Mouse (Mus musculus): ENCODE results near the gene Bpi.

Bpi gene

DNA sequence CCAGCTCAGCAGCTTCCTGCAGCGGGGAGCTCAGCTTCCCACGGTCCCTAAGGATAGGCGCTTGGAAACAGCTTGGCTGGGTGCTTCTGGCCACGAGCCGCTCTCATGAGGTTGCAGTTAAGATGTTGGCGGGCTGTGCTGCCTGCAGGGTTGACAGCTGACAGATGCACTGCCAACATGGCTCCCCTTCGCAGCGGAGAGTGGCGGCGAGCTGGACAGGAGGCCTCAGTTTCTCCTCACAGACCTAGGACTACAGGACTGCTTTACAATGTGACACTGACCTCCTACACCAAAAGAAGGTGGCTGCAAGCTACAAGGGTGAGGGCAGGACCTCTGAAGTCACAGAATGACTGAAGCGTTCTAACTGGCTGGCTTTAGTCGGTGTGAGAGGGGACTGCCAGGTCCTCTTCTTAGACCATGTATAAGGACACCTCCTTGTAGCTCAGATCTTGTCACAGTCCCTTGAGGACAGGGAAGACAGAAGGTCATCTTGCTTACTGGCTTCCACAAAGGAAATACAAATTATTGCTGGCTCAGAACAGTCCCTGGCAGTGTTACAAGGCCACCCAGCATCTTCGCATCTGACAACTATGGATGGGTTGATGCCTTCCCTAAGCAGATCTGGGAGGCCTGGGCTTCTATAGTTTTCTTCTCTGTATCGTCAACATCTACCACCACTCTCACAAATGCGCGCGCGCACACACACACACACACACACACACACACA is 15.6 kb upstream of the Bpi start:
- DNase-seq: no peak

DNA sequence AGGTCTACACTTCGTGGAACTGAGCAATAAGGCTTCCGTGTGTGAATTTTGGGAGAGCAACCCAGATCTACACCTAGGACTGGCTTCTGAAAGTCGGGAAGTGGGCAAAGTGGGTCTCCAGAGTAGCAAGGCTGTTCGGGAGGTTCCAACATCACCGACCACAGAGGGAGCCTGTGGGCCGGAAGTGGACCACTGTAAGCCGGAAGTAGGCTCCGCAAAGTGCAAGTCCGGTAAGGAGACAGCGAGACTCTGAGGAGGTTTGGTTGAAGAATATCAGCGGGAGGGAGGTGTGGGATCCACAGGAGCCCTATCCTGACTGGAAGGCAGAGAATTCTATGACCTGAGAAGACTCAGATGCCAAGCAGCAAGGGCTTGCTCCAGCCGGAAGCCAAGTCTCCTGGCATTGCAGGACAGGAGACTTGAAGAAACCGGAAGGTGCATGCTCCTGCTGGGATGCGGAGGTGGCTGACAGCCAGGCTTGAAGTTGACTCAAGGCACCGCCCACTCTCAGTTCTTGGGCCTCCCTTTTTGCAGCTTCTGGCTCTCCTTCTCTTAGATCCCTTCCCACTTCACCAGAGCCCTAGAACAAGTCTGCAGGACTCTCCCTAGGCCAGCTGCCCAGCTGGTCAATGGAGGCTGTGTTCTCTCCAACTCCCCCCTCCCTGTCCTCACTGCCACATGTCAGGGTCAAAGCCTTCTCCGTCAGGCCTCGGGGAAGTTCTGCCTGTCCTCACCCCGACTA is 14.6 kb upstream of the Bpi start:
- DNase-seq: no peak

DNA sequence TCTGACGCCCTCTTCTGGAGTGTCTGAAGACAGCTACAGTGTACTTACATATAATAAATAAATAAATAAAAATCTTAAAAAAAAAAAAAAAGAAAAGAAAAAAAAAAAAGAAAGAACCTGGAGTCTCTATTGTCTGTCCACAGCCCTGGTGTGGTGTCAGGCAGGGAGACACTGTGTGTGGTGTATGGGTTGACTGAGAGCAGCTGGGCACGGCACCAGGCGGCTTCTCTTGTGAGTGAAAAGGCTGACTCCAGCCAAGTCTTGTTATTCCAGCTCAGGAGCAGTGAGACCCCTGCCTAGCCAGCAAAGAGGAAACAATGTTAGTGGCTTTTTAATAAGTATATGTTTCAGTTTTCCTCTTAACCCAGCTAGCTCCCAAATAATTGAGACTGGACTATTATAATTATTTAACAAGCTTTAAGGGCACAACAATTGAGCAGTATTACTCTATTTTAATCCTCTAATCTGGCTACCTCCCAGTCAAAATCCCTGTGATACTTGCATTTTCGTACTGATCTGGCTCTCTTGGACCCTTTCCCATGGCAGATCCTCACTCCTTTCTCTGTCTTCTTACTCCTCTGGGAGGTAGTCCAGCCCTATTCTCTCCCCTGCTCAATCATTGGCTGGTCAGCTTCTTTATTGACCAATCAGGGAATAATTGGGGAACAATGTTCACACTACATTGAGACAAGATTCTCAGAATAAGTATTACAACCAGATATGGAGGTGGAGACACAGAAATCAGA is 12.6 kb upstream of the Bpi start:
- no peak for DNase-seq

DNA sequence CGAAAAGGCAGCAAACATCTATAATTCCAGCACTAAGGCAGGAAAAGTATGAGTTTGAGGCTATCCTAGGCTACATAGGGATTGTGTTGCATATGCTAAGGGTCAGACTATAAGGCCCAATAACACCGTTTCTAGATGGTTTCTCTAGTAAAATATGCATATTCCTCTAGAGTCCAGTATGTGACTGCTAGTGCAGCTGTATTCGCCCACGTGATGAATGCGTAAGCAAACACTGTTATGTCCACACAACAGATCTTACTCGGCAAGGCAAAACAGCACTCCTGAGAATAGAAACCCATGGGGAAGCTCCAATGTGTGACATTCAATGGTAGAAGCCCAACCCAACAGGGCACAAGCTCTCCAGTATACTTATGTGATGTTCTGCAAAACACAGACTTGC is 10.0 kb upstream of the Bpi start:
- no peak for DNase-seq

DNA sequence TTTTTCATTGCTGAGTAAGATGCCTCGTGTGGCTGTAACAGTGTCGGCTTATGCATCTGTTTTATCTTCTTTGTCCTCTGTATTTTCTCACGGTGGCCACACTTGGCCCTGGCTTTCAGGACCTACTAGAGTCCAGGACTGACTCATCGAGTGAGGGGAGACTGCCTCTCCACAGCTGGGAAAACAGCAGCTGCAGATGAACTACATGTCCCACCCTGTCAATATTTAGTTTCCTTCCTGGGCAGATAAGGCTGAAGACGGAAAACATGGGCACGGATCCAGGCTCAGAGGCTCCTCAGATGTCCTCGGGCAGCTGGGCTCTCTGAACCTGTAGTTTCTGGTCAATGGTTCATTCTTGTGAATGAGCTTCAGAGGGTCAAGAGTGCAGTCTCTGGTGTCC is 9.6 kb upstream of the Bpi start:
- DNase-seq: no peak

DNA sequence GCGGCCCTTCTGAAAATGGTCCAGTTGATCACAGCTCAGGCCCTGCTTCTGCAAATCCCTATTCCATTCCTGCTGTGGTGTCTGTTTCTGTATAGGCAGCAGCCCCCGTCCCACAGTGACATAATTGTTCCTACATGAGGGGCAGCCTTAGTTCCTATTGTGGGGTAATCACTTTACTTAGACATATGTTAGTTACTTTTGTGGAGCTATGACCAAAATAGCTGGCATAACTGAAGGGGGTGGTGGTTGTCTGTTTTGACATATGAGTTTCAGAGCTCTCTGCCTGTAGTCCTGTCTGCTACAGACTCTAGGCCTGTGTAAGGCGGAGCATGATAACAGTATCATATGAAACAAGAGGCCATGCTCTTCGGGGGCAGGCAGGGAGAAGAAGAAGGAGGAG is 7.3 kb upstream of the Bpi start:
- DNase-seq: no peak

DNA sequence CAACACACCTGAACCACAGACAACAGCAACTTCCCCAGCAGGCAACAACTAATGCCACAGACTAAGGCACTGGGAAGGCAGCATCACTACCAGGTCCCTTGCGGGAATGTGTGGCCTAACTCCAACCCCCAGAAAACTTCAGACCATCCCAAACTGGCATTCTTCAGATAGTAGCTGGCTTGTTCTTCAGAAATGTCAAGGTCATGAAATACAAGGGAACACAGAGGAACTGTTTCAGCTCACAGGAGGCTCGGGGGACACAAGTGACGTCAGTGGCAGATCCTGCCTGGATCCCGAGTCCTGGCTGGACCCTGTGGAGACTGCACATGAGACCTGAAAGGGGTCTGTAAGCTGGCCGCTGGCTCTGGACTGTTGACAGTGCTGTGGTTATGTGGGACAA is 4.1 kb upstream of the Bpi start:
- no peak for DNase-seq

DNA sequence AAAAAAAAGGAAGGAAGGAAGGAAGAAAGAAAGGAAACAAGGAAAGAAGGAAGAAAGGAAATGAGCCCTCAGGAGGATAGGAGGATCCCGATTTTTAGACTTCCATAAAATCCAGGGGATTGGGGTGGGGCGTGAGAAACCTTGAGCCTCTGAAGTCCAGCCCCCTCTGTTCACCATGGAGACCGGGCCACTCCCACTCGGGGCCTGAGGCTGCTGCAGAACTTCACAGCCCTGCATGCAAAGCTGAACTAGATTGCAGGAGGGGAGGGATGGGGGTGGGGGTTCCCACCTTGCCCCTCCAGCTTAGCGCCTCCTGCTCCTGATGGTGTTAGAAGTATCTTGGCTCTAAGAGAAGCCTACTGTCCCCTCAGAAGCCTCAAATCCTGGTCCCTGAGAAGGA is 1.0 kb upstream of the Bpi start:
- no peak for DNase-seq

DNA sequence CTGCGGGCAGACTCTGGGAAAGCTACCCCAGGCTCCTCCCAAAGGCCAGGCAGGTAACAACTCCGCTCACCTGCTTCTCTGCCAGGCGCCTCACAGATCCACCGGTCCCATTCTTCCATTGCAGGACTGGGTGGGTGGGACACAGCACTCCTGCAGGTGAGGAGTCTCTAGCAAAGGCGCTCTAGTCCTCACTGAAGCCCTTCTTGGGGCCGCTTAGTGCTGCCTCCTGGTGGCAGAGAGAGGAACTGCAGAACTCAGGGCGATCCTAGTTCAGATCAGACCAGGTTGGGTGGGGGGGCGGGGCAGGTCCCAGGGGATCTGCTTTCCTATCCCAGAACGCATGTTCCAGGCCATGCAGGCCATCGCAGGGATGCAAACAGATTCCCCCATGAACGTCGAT is 887 bp downstream of the Bpi start:
- DNase-seq: peak in 1 of 2 experiments; percentile 28

DNA sequence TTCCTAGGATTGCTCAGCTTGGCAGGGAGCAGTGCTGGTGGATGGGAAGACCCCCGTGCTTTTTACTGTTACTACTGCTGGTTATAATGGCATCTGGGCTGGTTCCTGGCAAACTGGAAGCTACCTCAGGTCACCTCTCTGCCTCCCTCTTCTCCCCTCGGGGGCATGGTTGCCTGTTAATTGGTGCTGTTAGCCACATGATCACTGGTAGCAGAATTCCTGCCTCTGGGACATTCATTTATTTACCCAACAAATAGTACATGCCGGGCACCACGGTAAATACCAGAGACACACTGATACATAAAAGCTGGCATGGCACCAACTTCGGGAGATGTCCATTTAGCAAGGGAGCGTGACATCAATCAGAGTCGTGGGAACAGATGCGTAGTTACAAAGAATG is 1.6 kb downstream of the Bpi start:
- no peak for DNase-seq

DNA sequence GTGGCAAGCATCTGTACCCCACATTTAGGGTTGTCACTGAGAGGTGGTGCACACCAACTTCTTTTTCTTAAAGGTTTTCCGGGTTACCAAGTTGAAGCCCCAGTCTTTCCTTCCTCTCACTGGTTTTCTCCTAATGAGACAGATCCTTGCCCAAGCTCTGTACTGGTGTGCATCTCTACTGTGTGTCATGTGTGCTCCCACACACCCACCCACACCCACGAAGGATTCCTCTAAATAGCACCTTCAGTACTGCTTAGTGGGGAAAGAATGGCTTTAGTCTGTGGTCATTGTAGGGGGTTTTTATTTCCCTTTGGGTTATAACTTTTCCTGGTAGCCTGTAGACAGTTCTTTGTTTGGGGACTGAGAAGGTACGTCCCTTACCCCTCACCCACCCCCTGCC is 7.0 kb downstream of the Bpi start:
- no peak for DNase-seq

DNA sequence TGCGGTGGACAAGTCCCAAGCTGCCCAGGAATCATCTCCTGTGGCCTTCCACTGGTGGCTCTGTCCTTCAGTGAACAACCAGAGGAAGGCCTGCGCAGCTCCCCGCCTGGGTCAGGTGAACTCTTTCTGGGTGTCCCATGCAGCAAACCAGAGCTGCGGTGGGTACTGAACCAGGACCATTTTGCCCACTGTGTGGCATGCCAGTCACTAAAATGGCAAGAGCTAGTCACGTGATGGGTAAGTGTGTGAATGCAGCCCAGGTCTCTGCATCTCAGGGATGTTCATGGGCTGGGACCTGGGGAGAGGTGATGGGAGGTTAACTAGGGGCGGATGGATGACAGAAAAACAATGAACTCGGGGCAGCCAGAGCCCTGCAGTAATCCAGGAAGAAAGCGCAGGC is 12.1 kb downstream of the Bpi start:
- no peak for DNase-seq

DNA sequence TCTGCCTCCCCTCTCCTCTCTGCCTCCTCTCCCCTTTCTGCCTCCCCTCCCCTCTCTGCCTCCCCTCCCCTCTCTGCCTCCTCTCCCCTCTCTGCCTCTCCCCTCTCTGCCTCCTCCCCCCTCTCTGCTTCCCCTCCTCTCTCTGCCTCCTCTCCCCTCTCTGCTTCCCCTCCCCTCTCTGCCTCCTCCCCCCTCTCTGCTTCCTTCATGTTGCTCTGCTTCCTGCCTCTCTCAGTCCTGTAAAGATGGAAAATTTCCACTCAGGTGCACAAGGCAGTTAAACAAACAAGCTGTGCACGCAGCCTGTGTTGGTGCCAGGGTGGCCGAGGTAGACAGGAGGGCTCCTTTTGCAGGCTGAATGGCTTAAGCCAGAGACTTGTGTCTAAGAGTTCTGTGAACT is 15.8 kb downstream of the Bpi start:
- DNase-seq: peak; percentile 34 to 67

DNA sequence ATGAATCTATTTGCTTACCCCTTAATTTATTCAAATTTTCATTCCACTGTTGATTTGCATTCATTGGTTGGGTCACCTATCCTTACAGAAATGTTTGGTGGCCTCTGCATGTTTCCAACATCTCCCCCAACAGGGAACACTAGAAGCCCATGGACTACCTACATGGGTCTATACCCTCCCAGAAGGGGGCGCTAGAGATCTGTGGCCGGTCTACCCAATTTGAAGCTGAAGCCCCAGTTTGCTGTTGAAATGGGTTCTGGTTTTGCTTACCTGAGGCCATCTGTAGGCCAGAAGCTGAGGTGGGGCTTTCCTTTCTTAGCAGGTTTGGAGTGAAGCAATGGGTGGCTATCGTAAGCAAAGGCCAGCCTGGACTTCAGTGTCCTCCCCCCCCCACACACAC is 17.5 kb downstream of the Bpi start:
- no peak for DNase-seq

DNA sequence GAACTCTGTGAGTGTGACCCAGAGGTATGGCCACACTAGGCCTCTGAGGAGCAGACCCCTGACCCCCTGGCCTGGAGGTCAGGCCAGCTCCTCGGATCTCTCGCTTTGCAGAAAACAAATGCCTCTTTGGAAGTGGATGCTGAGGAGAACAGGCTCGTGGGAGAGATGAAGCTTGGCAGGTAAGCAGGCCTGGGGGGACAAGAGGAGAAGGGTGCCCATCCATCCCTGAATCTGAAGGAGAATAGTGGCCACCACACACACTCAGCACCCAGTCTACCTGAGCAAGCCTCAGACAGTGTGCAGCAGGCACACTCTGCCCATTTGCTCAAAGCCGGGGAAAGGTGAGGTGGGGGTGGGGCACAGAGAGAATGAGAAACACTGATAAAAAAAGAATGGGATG is 17.9 kb downstream of the Bpi start:
- no peak for DNase-seq

DNA sequence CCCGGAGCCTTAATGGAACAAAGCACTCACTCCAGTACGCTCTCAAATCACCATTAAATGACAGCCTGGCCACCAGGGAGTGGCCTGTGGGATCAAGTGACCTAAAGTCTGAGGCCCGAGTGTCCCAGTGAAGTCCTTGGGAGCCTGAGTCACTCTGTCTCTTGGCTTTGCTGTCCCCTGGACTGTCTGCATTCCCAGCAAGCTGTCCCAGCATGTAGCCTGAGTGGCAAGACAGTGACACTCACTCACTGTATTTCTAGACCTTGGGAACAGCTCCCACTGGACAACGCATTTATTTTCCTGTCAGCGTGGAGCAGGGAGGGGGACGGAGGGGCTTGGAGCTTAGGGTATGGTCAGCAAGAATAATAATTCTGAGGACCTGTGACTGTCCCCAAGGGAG is 18.6 kb downstream of the Bpi start:
- no peak for DNase-seq

DNA sequence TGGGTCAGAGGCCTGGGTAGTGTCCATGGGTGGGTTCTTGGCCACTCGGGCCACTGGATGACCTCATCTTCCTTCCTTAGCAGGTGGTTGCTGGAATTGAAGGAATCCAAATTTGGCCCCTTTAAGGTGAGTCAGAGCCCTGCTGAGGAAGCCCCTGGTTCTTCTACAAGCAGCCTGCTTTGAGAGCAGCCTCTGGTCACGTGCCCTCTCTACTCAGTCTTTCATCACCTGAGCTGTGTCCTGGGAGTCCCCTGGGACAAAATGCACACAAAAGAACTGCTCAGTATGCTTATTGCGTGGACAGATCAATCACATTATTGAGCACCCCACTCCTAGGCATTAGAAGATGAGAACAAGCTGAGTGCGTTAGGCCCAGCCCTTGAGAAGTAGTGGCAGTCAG is 19.0 kb downstream of the Bpi start:
- no peak for DNase-seq

DNA sequence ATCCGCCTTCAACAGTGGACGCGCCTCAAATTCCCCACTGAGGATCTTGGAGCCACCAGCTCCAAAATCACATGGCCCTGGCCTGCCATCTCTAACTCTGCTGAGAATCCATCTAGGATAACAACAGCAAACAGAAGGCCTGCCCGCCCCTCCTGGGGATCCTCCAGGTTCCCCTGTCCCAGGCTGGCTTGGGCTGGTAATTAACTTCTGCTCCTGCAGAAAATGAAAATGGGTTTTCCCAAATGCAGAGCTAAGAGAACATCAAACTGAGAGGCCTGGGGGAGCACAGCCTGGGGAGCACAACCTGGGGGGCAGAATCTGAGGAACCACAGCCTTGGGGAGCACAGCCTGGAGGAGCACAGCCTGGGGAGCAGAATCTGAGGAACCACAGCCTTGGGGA is 21.8 kb downstream of the Bpi start:
- no peak for DNase-seq

DNA sequence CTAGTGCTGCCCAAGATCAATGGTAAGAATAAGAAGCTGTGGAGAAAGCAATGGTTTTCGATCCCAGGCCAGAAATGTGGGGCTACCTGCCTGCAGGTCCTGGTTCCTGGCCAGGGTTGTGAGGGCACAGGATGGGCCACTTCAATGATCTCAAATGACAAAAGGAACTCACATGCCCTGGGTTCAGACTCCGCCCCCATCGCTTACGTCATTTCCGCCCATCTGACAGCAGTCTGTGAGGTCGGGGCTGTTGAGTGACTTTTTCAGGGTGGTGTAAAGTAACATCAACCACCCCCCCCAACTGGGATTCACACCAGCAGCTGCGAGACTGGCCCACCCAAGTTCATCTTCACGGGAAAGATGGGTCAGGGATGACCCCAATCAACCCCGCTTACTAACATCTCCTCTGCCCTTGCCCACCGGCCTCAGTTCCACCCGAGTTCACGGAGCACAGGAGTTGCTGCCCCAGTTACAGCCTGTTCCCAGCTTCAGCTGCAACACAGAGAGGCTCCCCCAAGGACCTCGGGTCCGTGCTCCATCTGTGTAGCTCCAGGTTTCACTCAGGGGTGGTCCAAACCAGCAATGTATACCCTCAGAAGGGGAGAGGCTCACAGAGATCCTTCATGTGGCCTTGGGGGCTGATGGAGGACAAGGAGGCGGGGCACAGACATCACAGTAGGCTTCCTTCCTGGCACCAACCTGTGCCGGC is 23.8 kb downstream of the Bpi start:
- DNase-seq: no peak

DNA sequence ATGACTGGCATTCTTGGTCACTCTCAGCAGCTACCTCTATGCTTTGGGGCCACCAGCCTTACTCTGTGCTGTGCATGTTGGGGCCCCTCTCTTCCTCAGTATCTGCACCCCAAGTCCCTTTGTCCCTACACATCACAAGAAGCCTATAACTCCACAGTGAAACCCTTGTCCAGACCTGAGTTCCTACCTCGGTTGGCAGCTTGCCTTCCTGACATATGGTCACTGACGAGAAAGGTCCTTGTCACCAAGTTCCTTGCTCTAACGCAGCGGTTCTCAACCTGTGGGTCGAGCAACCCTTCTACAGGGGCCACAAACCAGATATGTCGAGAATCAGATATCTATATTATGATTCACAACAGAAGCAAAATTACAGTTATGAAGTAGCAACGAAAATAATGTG is 25.2 kb downstream of the Bpi start:
- no peak for DNase-seq

DNA sequence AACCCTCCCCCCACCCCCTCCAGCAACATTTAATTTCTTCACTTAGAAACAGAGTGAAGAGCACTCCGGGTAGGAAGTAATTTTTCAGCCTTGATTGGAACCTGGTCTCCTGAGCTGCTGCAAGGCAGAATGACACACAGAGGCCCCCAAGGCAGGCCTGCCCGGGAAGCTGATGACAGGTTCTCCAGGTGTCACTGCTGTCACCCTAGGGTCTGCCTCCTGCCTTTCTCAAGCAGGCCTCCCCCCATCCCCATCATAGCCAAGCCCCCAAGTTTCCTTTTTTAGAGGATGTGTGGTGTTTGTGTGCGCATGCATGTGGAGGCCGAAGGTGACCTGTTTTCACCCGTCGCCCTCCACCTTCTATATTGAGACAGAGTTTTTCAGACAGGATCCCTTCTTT is 25.9 kb downstream of the Bpi start:
- no peak for DNase-seq

DNA sequence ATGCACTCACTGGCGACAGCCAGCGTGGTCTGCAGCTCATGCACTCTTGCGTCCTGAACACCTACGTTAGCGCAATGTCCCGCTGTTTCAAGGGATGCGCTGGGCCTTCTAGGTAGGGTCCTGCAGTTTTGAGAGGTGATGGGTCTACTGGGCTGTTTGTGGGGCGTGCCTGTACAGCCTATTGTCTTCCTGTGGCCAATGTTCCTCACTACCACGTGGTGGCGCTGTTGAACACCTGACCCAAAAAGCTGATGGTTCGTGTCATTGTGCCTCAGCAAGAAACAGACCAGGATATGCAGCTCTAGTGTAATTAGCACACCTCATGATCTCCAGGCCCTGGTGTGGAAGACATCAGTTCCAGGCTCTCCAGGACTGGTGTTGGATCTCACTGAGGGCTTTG is 26.7 kb downstream of the Bpi start:
- peak; percentile 23 for DNase-seq

DNA sequence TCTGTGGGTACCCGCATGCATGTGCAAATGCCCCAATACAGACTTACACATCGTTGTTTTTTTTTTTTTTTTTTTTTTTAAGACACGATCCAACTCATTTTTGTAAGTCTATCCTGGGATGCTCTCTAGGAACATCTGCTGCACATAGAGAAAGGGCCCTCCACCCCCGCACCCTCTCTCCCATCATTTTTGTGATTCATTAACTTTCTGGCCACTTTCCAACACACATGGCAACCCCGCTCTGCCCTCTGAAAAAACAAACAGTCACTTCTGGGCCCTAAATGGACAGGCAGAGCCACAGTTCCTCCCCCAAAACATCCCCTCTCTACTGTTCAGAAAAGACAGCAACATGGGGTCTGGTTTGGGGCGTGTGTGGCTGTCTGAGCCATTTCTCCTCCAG is 27.8 kb downstream of the Bpi start:
- DNase-seq: no peak

DNA sequence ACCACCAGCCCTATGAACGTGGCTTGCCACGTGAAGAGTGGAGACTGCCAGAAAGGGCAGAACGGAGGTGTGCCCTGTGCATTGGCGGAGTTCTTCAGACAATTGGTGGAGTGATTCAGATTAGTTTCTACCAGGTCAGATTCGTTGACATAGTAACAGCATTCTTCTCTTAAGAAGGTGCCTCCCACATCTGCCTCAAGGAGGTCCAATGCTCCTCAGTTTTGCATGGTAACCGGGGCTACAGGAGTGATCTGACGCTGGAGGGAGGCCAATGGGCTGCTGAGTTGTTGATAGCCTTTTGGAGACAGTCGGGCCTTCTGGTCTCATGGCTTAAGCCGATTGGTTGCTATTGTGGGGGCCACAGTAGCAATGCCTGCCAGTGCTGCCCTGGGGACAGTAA is 37.8 kb downstream of the Bpi start:
- no peak for DNase-seq
